Mouse (Mus musculus) limb, embryonic 13.5 days (tissue): ENCODE results near the gene Epdr1. TPM values are rescaled to one million over a fixed set of nuclear protein-coding genes. Genes with fewer than 3 reads are reported as not detected.

Experiments
- ATAC-seq: fragments of 200-750 bp; cut with Nextera tagmentation; 2 replicates; pipeline ENCODE4 v1.8.0; 2017; ENCODE audit warnings: low read depth, moderate number of reproducible peaks, moderate TSS enrichment; ENCODE audit not compliant: low FRiP score
- H3K27ac ChIP-seq: fragments of 300-500 bp; sonication (generic); 2 replicates; pipeline ENCODE4 v1.5.1; 2015; ENCODE audit warnings: inconsistent platforms, mild to moderate bottlenecking, moderate library complexity
- H3K27me3 ChIP-seq: fragments of 300-500 bp; sonication (generic); 2 replicates; pipeline ENCODE4 v1.6.1; 2015; ENCODE audit warnings: mild to moderate bottlenecking, inconsistent platforms
- H3K36me3 ChIP-seq: fragments of 300-500 bp; sonication (generic); 2 replicates; pipeline ENCODE4 v1.6.1; 2015; ENCODE audit warnings: inconsistent platforms, mild to moderate bottlenecking, moderate library complexity
- H3K4me1 ChIP-seq: fragments of 300-500 bp; sonication (generic); 2 replicates; pipeline ENCODE4 v1.6.1; 2015; ENCODE audit warnings: inconsistent platforms
- H3K4me2 ChIP-seq: fragments of 300-500 bp; sonication (generic); replicated peaks from 2 replicates; pipeline ENCODE4 v1.6.1; 2015; ENCODE audit warnings: inconsistent platforms, mild to moderate bottlenecking, moderate library complexity
- H3K4me3 ChIP-seq: fragments of 300-500 bp; sonication (generic); 2 replicates; pipeline ENCODE4 v1.5.1; 2015; ENCODE audit warnings: moderate library complexity, mild to moderate bottlenecking, inconsistent platforms
- H3K9ac ChIP-seq: fragments of 300-500 bp; sonication (generic); 2 replicates; pipeline ENCODE4 v1.6.1; 2015; ENCODE audit warnings: mild to moderate bottlenecking, inconsistent platforms
- H3K9me3 ChIP-seq: fragments of 300-500 bp; sonication (generic); 2 replicates; pipeline ENCODE4 v1.6.1; 2016; ENCODE audit warnings: inconsistent platforms
- WGBS: fragments of 180-500 bp; shearing (Covaris S2); methylation state at CpG from one replicate; pipeline ENCODE4 v1.1.7; 2015; 5-methylcytosine and 5-hydroxymethylcytosine counted together
- polyA plus RNA-seq: library from polyadenylated mRNA; unstranded; fragments of >200 nt; fragmentation: Nextera tagmentation; extraction: Ambion mirVana; gene quantifications from 2 replicates; pipeline ENCODE4 v1.2.1, GENCODE M21; 2015

Gene Epdr1
- polyA plus RNA-seq: 13.6 and 13.7 TPM in 2 replicates

DNA sequence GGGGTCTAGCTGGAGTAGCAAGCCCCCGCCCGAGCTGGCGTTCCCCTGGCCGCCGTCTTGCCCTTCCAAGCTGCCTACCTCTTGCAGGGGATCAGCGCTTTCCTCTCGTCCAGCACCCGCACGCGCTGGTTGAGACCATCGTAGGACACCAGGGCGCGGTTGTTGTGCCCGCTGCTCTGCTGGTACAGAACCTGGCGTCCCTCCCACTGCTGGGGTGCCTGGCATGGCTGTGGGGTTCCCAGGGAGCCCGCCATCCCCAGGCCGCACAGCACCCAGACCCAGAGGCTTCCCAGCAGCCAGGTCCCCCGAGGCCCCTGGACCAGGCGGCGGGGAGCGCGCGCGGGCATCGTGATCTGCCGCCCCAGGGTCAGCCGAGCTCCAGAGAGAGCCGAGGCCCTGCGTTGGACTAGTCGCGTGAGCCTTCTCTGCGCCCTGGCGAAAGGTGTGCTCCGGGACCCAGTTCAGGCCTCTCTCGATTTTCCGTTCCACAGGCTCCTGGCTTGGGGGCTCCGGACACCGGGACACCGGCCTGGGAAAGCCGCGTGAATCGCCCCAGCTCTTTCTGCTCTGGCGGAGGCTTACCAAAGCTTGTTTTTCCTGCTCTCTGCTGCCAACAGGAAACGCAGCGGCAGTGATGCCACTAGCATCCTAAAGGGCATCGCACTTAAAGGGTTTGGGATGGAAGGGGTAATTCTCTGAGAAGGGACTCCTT is at the start of gene Epdr1:
Gene Epdr1 (minus strand): TSS at position 712 of the 712 bp plus-strand sequence.
- H3K27me3 ChIP-seq: peaks cover 33% of the 10 kb centered on the region
- H3K4me3 ChIP-seq: peak within 1 kb of the TSS; percentile 72
- no peaks in the 10 kb centered on the region for H3K9me3 ChIP-seq
- no peaks in the 10 kb centered on the region for H3K36me3 ChIP-seq
- peak; percentile 74 for ATAC-seq
- peak within 1 kb of the TSS; percentile 85 for H3K9ac ChIP-seq
- H3K4me2 ChIP-seq: peak within 1 kb of the TSS; percentile 99
- H3K4me1 ChIP-seq: peaks cover 11% of the 10 kb centered on the region
- WGBS: under 1% methylated on average over 46 of the region's 46 CpGs
- no peak within 1 kb of the TSS; the same call in 1 of the 2 replicates for H3K27ac ChIP-seq

DNA sequence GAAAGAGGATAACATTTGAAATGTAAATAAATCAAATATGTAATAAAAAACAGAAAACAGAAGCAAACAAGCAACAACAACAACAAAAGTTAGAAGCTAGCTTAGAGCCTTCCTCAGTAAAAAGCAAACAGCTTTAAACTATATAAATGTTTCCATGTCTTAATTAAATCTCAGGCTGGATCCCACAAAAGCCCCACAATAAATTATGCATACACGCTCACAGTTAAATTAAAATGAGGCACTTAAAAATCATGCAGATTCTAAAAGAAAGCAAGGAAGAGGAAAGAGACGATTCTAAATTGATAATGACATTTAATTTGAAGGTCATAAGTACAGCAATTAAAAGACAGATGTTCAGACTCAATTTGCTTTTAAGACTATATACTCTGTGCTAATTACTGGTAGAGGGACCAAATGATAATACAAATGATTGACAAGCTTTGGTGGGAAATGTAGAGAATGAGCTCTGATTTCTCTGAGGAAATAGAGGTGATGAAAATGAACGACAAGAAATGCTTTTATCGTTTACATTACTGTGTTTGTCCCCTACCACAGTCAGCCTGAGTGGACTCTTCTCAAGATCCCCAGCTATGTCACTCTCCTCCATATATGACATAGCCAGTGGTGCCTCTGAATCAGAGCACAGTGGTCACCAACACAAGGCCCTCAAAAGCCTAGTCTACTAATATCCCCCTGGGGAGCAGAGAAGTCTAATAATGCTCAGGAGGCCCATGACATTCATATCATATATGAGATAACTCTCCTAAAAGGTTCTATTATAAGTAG is 48.8 kb upstream of the Epdr1 start:
- no peaks in the 10 kb centered on the region for H3K27me3 ChIP-seq
- no peaks in the 10 kb centered on the region for H3K36me3 ChIP-seq
- no peak for ATAC-seq
- no peak overlapping the region for H3K9ac ChIP-seq
- H3K9me3 ChIP-seq: no peaks in the 10 kb centered on the region
- WGBS: 71% methylated on average over 4 of the region's 4 CpGs
- no peak overlapping the region for H3K4me3 ChIP-seq
- H3K4me2 ChIP-seq: no peak overlapping the region
- no peak overlapping the region for H3K27ac ChIP-seq
- no peaks in the 10 kb centered on the region for H3K4me1 ChIP-seq

DNA sequence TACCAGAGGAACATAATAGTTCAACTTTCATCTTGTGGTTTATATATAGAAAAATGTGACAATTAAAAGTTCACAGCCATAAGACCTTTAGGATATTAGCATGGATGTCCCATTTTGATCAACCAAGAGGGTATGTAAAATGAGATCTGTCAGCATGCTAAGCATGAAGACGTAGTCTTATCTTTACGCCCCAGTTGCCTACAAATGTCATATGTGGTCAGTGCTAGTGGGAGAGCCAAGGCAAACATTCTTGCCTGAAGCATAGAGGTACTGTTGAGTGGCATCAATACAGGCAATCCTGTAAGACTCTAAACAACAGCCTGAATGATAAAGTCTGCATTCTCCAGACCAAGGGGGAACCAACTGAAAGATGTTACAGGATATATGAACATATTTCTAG is 32.7 kb upstream of the Epdr1 start:
- Histone ChIP-seq H3K27ac (no peak overlapping the region), H3K4me1 (no peaks in the 10 kb centered on the region), H3K9me3 (no peaks in the 10 kb centered on the region), H3K4me2 (no peak overlapping the region), H3K9ac (no peak overlapping the region), H3K36me3 (no peaks in the 10 kb centered on the region), H3K4me3 (no peak overlapping the region), H3K27me3 (no peaks in the 10 kb centered on the region)
- WGBS: 95% methylated on average over 2 of the region's 2 CpGs
- ATAC-seq: no peak

DNA sequence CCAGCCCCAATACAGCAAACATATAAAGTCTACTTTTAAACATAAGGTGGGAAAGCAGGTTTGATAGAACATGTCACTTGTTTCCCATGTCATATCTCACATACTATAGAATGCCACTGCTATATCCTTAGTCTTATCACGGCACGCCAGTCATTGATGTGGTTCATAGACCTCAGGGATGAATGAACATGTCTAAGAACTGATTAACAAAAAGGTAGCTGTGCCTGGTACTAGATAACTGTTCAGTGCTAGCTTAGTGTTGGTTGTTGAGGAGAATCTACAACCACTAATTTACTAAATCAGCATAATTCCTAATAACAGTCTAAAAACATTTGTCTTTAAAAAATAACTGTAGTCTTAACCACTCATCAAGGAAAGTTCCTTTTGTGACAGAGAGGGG is 30.1 kb upstream of the Epdr1 start:
- Histone ChIP-seq H3K36me3 (no peaks in the 10 kb centered on the region), H3K27ac (no peak overlapping the region), H3K4me1 (no peaks in the 10 kb centered on the region), H3K27me3 (no peaks in the 10 kb centered on the region), H3K4me3 (no peak overlapping the region), H3K9me3 (no peaks in the 10 kb centered on the region), H3K4me2 (no peak overlapping the region), H3K9ac (no peak overlapping the region)
- 93% methylated on average over 2 of the region's 2 CpGs for WGBS
- ATAC-seq: no peak

DNA sequence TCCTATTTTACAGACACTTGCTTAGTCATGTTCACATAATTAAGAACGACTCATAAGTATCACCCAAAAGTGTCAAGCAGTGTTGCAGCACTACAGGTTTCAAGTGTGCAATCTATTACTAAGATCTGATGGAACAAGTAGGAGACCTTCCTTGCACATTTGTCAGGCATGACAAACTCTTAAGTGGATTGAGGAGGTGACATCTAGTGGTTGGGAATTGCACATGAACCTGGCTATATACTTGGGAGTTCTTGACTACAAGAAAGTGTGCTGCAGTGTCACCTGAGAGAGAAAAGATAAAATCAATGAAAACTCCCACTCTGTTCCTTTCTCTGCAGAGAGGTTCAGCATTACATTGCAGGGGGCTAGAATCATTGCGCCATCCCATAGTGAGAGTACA is 24.5 kb upstream of the Epdr1 start:
- H3K27ac ChIP-seq: no peak overlapping the region
- no peaks in the 10 kb centered on the region for H3K9me3 ChIP-seq
- no peak overlapping the region for H3K4me3 ChIP-seq
- 69% methylated on average over 2 of the region's 2 CpGs for WGBS
- H3K4me1 ChIP-seq: no peaks in the 10 kb centered on the region
- ATAC-seq: no peak
- H3K36me3 ChIP-seq: no peaks in the 10 kb centered on the region
- H3K27me3 ChIP-seq: no peaks in the 10 kb centered on the region
- H3K4me2 ChIP-seq: no peak overlapping the region
- H3K9ac ChIP-seq: no peak overlapping the region

DNA sequence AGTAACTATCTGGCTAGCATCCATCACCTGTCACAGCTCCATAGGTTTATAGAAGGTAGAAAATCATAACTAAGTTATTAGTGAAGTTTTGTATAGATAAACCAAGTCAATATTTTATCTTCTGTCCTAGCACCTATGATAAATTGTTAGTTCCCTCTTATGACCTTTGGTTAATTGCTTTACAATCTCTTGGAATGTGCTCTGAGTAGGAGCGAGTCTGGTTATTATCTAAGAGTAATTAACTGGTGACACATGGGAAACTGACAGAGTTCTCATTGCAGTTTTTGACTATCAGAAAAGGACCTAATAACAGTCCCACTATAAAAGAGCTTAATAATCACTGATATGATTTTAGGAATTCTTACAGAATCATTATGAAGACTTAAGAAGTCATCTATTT is 23.8 kb upstream of the Epdr1 start:
- Histone ChIP-seq H3K27ac (no peak overlapping the region), H3K36me3 (no peaks in the 10 kb centered on the region), H3K9ac (no peak overlapping the region), H3K4me2 (no peak overlapping the region), H3K27me3 (no peaks in the 10 kb centered on the region), H3K9me3 (no peaks in the 10 kb centered on the region), H3K4me3 (no peak overlapping the region), H3K4me1 (no peaks in the 10 kb centered on the region)
- ATAC-seq: no peak
- WGBS: 17% methylated on average over 1 of the region's 1 CpGs

DNA sequence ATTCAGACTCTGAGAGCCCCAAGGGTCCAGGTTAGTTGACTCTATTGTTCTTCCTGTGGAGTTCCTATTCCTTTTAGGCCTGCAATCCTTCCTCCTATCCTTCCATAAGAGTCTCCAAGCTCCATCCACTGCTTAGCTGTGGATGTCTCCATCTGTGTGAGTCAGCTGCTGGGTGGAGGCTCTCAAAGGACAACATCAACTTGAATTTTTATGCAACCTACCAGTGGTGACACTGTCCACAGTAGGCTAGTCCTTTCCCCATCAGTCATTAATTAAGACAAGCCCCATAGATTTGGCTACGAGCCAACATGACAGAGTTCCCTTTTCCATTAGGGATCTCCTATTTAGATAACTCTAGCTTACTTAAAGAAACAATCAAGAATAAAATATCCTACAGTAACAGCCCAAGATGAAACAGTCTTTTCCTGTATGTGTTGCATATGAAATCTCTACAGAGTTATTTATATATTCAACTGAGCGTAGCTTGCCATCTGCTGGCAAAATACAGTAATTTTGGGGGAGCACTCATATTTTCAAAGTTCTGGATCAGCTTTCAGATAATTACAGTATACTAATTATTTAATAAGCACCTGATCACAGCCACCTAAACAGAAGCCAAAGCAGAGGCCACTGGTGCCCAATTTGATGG is 20.6 kb upstream of the Epdr1 start:
- Histone ChIP-seq H3K36me3 (no peaks in the 10 kb centered on the region), H3K4me1 (no peaks in the 10 kb centered on the region), H3K9me3 (no peaks in the 10 kb centered on the region), H3K4me2 (no peak overlapping the region), H3K27ac (no peak overlapping the region), H3K4me3 (no peak overlapping the region), H3K27me3 (no peaks in the 10 kb centered on the region), H3K9ac (no peak overlapping the region)
- no peak for ATAC-seq
- 81% methylated on average over 2 of the region's 2 CpGs for WGBS

DNA sequence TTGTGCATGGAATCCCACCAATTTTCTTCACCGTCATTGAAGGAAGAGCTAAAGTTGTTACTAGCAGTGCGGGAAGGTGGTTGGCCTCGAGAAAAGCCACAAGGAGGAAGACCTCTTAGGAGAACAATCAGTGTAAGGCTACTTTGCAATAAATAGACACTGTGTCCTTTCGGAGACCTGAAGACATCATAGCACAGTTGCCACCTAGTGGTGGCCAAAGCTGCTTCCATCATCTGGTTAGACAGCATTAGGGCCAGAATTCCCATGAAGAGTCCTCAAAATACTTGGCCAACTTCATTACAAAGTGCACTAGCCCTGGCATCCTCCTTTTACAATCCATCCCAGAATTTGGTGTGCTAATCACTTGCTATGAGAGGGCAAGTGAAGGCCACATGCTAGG is 16.4 kb upstream of the Epdr1 start:
- H3K9me3 ChIP-seq: no peaks in the 10 kb centered on the region
- no peak for ATAC-seq
- H3K27me3 ChIP-seq: no peaks in the 10 kb centered on the region
- no peak overlapping the region for H3K4me2 ChIP-seq
- H3K9ac ChIP-seq: no peak overlapping the region
- H3K27ac ChIP-seq: no peak overlapping the region
- no peaks in the 10 kb centered on the region for H3K36me3 ChIP-seq
- 77% methylated on average over 4 of the region's 4 CpGs for WGBS
- no peaks in the 10 kb centered on the region for H3K4me1 ChIP-seq
- H3K4me3 ChIP-seq: no peak overlapping the region

DNA sequence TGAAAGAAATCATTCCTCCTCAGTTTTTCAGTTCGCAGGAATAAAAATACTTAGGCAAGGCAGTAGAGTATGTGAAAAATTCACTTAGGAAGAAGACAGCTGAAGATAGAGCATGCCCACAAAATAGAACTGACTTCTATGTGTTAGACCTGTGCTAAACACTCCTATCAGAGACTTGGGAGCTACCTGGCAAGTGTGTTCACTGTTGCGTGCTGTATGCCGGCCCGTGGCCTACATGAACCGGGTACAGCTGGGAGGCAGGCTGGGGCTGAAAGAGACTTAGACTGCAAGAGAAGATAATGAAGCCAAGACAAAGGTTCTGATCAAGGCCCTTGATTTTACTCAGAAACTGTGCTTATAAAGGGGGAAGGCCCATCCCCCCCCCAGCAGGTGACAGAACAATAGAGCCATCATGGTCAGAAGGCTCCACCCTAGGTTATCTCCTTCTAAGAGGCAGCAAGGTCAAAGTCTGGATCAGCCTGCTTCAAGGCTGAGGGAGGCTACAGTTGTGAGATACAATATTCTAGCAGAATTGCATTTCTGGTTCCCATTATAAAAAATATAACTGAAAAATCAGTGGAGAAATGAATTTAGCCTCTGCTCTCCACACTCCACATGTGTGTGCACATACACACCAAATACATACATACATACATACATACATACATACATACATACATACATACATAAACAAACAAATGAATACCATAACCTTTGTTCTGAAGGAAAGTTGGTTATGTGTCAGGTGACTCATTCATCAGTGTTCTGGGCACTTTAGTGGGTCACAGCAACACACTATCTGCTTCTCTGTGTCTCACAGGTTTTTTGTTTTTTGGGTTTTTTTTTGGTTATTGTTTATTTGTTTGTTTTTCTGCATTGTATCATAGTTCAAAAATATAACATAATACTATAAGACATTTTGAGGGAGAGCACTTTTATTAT is 11.3 kb upstream of the Epdr1 start:
- Histone ChIP-seq H3K27ac (no peak overlapping the region), H3K4me3 (no peak overlapping the region), H3K4me2 (no peak overlapping the region), H3K9ac (no peak overlapping the region), H3K9me3 (no peaks in the 10 kb centered on the region), H3K36me3 (no peaks in the 10 kb centered on the region), H3K4me1 (no peaks in the 10 kb centered on the region), H3K27me3 (no peaks in the 10 kb centered on the region)
- no peak for ATAC-seq
- 98% methylated on average over 5 of the region's 5 CpGs for WGBS

DNA sequence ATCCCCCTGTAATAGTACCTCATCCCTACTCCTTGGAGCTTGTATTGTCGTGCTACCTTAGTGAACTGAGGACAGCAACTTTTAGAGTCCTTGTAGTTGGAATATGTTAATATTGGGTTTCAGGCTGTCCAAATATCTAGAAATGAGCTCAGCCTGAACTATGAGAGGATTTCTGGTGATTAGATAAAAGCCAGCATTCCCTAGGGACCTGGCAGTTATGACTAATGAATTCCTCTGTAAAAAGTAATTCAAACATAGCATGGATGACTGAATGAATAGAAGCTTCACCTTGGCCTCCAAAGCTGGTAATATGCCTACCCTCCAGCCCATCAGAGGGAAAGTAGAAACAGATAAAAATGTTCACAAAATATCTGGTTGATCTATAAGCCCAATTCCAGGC is 6.7 kb upstream of the Epdr1 start:
- H3K4me2 ChIP-seq: no peak overlapping the region
- peaks cover 11% of the 10 kb centered on the region for H3K4me1 ChIP-seq
- H3K4me3 ChIP-seq: no peak overlapping the region
- 81% methylated on average over 1 of the region's 1 CpGs for whole genome bisulfite sequencing
- peaks cover 39% of the 10 kb centered on the region for H3K27me3 ChIP-seq
- H3K27ac ChIP-seq: no peak overlapping the region
- no peak overlapping the region for H3K9ac ChIP-seq
- H3K9me3 ChIP-seq: no peaks in the 10 kb centered on the region
- H3K36me3 ChIP-seq: no peaks in the 10 kb centered on the region
- no peak for ATAC-seq

DNA sequence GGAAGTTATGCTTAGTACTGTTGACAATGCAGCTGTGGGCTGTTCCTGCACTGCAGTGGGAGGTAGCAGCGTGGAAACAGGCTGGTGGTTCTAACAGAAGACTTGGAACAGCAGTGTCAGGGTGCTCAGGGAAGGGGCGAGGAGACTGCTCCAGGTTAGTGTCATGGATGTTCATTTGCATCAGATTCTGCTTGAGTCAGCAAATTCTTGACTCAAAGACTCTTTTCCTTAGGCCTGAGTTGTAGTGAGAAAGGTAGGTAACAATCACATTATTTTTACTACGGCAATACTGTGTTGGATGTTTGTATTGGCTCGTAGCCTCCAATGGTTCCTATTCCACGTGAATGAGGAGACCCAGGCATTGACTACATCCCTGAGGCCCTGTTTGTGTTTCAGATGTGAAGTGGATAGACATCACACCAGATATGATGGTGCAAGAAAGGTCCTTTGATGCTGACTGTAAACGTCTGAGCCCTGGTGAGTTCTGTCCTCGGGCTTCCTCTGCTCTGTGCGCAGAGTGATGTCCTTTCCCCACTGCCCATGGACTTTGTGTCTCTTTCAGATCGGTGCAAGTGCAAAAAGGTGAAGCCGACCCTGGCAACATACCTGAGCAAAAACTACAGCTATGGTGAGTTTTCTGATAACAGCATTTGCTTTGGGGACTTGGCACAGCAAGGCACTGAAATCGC is 5.0 kb upstream of the Epdr1 start:
- Histone ChIP-seq H3K4me1 (peaks cover 11% of the 10 kb centered on the region), H3K9me3 (no peaks in the 10 kb centered on the region), H3K36me3 (no peaks in the 10 kb centered on the region), H3K27me3 (peaks cover 43% of the 10 kb centered on the region), H3K4me3 (no peak overlapping the region), H3K27ac (no peak overlapping the region), H3K4me2 (no peak overlapping the region), H3K9ac (no peak overlapping the region)
- 79% methylated on average over 11 of the region's 11 CpGs for WGBS
- no peak for ATAC-seq
